Mouse (Mus musculus) mesoderm, embryonic 11.5 days (tissue): ENCODE data around the gene Rabgef1.

Experiments used
- DNase-seq: peaks from one replicate; pipeline ENCODE4 v3.0.0-alpha.2; 2012; ENCODE audit warnings: low read depth, low spot score

Rabgef1 gene

GRCm38 (mm10) chr5:130171423-130171954 lies at the start of gene Rabgef1:
Gene Rabgef1 (plus strand): TSS chr5:130171798.
- DNase-seq: peak; percentile 92

DNA sequence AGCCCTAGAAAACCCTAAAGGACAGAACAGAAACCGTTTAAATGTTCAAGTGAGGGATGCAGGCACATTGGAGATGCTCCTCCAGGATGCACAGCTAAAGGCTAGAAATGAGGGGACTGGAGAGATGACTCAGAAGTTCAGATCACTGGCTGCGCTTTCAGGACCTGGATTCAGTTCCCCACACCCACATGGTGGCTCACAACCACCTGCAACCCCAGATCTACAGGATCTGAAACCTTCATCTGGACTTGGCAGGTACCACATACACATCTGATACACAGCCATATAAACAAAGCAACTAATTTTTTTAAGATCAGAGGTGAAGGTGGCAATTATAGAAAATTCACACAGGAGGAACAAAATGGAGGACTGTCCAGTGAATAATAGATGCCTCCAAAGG lies 49.2 kb upstream of the Rabgef1 start:
- DNase-seq: no peak

DNA sequence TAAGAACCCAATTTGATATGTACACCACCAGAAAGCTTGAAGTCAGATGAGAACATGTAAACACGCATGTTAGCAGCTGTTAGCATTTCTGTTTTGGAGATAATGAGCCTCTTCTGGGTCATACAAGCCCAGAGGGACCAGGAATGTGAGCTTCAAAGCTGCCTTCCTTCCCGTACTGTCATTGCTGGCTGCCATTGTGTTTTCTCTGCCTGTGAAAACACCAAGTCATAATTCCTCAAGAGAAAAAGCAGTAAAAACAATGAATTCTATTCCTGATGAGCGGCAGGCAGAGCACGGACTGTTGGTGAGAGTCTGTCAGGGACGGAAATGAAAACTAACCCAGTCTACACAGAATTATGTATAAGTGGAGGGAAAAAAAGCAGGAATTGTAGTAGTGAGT lies 47.3 kb upstream of the Rabgef1 start:
- no peak for DNase-seq

GRCm38 (mm10) chr5:130128686-130129523 lies 42.7 kb upstream of the Rabgef1 start:
- DNase-seq: no peak

- no peak for DNase-seq
These were observed 42.1 kb upstream of the Rabgef1 start for GRCm38 (mm10) chr5:130129524-130129793.

GRCm38 (mm10) chr5:130136597-130136996 lies 35.0 kb upstream of the Rabgef1 start:
- DNase-seq: no peak

GRCm38 (mm10) chr5:130139393-130139792 lies 32.2 kb upstream of the Rabgef1 start:
- DNase-seq: peak; percentile 75

DNA sequence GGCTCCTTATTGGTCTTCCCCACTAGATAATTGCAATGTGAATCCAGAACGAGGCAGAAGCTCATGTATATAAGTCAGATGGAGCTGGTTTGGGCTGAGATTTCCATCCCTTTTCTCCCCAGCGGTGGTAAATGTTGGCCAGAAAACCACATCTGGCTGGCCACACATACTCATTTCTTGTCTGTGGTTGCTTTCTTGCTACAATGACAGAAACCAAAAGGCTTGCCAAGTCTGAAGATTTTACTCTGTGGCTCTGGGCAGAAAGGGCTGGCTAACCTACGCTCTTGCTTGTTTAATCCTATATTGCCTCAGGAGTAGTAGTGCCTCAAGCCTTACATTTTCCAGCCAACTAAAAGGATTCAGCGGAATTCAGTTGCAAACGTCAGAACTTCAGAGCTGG lies 30.5 kb upstream of the Rabgef1 start:
- no peak for DNase-seq

DNA sequence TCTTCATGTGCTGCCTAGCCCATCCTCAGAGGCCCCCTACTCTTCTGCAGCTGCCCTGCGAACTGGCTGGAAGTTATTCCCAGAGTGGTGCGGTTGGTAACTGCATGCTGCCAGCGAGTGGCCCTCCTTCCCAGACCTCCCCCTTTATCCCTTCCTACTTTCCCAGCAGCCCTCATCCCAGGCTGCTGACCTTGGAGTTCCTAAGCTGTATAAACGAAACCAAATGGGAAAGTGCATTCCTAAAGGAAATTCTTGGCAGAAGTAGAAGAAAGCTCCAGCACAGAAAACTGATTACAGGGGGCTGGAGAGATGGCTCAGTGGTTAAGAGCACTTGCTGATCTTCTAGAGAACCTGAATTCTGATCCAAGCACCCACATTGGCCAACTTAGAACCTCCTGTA lies 29.6 kb upstream of the Rabgef1 start:
- no peak for DNase-seq

DNA sequence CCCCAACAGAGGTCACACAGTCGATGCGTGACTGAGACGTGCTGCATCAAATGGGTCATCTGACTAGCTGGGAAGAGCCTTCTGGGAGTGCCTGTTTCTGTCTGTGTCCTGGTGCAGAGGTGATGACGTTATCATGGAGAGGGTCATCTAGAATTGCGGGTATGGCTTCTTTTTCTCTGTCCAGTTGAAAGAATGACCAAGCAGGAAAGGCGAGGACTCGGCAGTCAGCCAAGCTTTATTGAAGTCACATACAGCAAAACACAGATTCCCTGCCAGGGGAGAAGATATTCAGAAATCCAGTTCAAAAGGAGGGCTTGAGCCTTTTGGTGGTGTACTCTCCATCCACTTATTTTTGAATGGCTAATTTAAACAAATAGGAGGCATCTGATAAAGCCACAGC lies 28.5 kb upstream of the Rabgef1 start:
- DNase-seq: no peak

GRCm38 (mm10) chr5:130143977-130144333 lies 27.6 kb upstream of the Rabgef1 start:
- peak; percentile 80 for DNase-seq

DNA sequence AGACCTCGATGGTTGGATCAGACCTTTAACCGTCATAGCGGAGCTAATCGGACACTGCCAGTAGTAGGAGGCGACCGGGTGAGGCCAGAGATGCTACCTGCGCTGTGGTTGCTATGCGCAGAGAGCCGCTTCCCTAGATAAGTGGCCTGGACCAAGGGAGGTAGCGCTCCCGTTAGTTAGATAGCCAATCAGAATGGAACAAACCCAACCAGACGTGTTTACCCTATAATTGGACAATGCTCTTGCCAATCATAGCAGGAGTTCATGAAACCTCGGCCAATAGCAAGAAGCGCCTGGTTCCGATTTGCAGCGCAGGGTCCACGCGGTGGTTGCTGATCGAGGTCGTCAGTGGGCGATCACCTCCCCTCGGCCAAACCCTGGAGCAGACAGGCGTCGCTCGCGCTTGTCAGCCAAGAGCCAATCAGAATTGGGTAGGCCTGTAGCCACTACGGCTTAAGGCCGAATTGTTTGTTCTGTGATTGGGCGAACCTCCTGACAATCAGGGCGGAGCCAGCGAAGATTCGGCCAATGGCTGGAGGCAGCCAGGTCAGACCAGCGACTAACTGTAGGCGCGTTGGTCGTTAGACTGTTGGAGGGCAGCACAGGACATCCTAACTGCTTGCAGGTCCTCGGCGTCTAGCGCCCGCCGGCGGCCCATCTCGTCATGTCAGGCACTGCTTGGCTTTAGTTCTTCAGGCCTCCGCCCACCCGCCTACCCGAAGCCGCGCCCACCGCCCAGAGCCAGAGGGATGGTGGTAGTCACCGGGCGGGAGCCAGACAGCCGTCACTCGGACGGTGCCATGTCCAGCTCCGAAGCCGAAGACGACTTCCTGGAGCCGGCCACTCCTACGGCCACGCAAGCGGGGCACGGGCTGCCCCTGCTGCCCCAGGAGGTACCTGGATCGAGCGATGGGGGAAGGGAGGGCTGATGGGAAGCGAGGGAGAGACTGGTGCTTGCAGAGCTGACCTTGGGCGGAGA lies 27.0 kb upstream of the Rabgef1 start, which contains the start of gene Kctd7:
Kctd7 (plus strand) TSS at position 528 of the 979 bp plus-strand sequence.
- peak; percentile 98 for DNase-seq

GRCm38 (mm10) chr5:130145961-130146360 lies 25.6 kb upstream of the Rabgef1 start:
- DNase-seq: no peak

GRCm38 (mm10) chr5:130149726-130150310 lies 21.8 kb upstream of the Rabgef1 start:
- no peak for DNase-seq

DNA sequence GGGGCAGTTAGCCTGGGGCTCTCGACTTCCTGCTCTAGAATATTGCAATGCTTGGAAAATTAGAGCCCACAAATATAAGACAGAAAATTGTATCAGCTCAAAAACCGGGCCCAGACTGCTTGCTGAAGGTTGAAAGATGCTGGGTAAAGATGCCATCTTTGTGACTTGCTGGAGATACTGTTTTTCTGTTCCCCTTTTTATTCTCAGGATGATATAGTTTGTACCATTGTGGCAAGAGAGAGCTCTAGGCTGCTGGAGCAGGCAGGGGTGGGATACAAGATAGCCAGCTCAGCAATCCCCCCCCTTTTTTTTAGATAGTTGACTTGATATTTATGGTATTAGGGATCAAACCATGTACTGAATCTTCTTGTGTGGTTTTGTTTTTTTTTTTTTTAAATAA lies 17.3 kb upstream of the Rabgef1 start:
- no peak for DNase-seq

DNA sequence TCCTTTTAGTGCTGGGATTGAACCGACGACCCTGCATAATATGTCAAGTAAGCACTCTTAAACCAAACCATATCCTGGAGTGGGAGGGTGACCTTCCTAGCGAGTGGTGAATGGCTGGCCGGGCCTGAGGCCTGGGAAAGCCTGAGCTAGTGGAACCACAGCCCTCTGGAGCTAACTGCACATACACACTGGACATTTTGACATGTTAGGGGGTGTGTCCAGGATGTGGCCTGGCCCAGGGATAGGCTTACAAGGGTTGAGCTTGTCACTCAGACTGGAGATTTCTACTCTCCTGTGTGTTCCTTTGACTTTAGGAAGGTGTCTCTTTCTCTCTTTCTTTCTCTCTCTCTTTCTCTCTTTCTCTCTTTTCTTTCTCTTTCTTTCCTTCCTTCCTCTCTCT lies 13.1 kb upstream of the Rabgef1 start:
- DNase-seq: no peak

GRCm38 (mm10) chr5:130159761-130160201 lies 11.8 kb upstream of the Rabgef1 start:
- no peak for DNase-seq

- peak; percentile 72 for DNase-seq
These were observed 7.9 kb upstream of the Rabgef1 start for GRCm38 (mm10) chr5:130163670-130164069.

- DNase-seq: no peak
These were observed 6.4 kb upstream of the Rabgef1 start for GRCm38 (mm10) chr5:130165213-130165612.

DNA sequence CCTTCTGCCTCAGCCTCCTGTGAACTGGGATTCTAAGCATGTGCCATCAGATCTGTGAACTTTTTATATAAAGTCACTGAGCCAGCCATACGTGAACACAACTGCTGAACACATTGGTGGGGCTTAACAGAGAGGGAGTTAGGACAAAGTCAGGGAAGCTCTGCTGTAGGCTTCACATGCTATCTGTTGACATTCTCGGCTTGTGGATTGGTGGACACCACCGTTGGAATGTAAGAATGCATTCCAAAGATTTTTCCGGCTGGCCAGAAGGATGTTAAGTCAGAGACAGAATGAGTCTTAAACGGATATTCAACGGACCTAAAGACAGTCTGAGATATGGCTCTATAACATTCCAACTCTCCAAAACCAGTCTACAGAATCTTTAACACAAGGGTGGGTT lies 2.5 kb upstream of the Rabgef1 start:
- DNase-seq: no peak

- no peak for DNase-seq
These were observed 754 bp upstream of the Rabgef1 start for GRCm38 (mm10) chr5:130170666-130171422.
